Mouse (Mus musculus) c-Kit-positive CD71-positive TER-119-positive erythroid progenitor cells, embryonic 14.5 days (primary cell): ENCODE measurements around the gene Strip1.

Source experiments
- DNase-seq: peaks from one replicate; pipeline ENCODE4 v3.0.0-alpha.2; 2013; ENCODE audit warnings: low spot score

Strip1 gene

GRCm38 (mm10) chr3:107591612-107592011 lies 39.9 kb downstream of the Strip1 start:
- DNase-seq: no peak

GRCm38 (mm10) chr3:107586504-107586903 lies 45.0 kb downstream of the Strip1 start:
- DNase-seq: no peak

GRCm38 (mm10) chr3:107583893-107584292 lies 47.6 kb downstream of the Strip1 start:
- no peak for DNase-seq

GRCm38 (mm10) chr3:107582875-107583767 lies 48.4 kb downstream of the Strip1 start:
- no peak for DNase-seq

GRCm38 (mm10) chr3:107582130-107582874 lies 49.2 kb downstream of the Strip1 start:
- DNase-seq: no peak

- no peak for DNase-seq
Observed at GRCm38 (mm10) chr3:107581103-107582010, 50.1 kb downstream of the Strip1 start.

GRCm38 (mm10) chr3:107579466-107579865 lies 52.0 kb downstream of the Strip1 start:
- DNase-seq: peak; percentile 64

GRCm38 (mm10) chr3:107577810-107578390 lies 53.6 kb downstream of the Strip1 start:
- DNase-seq: peak; percentile 48

- no peak for DNase-seq
Observed at GRCm38 (mm10) chr3:107576807-107577206, 54.7 kb downstream of the Strip1 start.

GRCm38 (mm10) chr3:107571205-107571604 lies 60.3 kb downstream of the Strip1 start:
- DNase-seq: no peak

- no peak for DNase-seq
Observed at GRCm38 (mm10) chr3:107568721-107569120, 62.8 kb downstream of the Strip1 start.

GRCm38 (mm10) chr3:107567766-107568165 lies 63.7 kb downstream of the Strip1 start:
- DNase-seq: no peak

- DNase-seq: no peak
Observed at GRCm38 (mm10) chr3:107565331-107565730, 66.2 kb downstream of the Strip1 start.

- DNase-seq: no peak
Observed at GRCm38 (mm10) chr3:107563880-107564279, 67.6 kb downstream of the Strip1 start.

GRCm38 (mm10) chr3:107562591-107562990 lies 68.9 kb downstream of the Strip1 start:
- DNase-seq: no peak
